Mouse (Mus musculus): Measurements from ENCODE around the gene Cul9.
A peak's percentile ranks its signal among the peaks of the same experiment; 100 is the strongest.

Gene Cul9

DNA sequence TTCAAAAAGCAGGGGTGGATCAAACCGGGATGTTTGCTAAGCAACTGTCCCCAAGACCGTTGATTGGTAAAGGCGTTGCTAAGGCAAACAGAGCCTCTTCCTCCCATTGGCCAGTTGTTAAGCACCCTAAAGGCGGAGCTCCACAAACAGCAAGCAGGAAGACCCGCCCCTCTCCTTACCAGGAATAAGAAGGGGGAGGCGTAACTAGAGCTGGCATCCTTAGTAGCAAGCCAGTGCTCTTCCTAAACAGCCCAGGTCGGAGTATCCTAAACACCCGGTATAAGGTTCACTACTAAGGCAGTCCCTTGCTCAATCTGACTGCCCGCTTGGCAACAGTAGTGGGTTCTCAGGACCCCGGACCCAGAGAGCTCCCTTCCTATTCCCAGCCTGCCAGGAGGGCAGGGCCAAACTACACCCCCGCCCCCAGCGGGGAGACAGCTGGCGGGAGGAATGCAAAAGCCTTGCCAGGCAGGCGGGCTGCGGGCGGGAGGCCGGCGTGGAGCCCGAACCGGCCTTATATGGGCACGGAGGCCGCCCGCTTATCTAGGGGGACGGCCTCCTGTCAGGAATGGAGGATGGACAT, 6.7 kb upstream of the Cul9 start:
- DNase-seq: peak; percentile 96

DNA sequence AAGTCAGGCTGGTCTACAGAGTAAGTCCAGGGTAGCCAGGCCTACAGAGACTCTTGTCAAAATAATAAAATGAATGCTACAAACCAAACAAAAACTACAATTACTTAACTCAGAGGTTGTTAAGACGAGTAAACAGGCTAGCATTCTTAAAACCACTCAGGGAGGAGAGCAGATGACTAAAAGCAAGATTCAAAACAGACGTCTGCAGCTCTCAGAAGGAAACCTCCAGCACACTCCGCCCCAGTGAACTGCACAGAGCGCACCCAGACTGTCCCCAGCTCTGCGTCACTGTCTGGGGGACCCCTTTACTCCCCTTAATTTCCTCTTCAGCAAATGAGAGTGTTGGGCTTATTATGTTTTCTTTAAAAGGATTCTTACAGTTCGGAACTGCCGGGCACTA, 6.0 kb upstream of the Cul9 start:
- DNase-seq: no peak

DNA sequence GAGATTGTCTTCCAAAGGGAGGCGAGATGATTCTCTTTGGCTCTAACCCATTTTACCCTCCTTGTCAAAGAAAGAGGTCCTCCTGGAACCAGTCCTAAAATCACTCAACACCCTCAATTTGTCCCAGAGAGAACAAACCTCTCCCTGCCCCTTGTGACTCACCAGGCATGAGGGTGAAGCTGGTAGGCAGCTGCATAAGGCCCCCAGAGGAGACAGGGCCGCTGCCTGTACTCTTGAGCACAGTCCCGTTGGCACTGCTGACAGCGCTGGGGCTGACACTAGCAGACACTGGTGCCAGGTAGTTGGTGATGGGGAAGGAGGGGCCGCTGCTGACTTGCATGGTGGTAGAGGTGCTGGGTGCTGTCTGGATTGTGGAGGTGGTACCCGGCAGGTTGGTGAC, 5.2 kb upstream of the Cul9 start:
- peak; percentile 17 for DNase-seq

DNA sequence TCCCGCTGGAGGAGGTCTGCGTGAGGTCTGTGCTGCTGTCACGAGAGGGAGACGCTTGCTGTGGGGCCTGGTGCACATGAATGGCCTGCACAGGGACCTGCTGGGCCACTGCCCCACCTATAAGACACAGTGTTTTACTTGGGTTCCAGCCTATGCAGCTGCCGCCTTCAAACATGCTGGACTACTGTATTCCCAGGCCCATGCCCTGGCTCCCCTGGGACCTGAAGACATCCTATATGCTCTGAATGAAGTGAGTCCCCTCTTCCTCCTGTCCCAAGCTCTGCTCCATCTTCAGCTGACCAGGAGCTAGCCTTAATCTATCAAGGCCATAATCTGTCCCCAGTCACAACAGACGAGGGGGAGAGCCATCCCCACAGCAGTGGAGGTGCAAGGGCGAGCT, 4.7 kb upstream of the Cul9 start:
- DNase-seq: no peak

DNA sequence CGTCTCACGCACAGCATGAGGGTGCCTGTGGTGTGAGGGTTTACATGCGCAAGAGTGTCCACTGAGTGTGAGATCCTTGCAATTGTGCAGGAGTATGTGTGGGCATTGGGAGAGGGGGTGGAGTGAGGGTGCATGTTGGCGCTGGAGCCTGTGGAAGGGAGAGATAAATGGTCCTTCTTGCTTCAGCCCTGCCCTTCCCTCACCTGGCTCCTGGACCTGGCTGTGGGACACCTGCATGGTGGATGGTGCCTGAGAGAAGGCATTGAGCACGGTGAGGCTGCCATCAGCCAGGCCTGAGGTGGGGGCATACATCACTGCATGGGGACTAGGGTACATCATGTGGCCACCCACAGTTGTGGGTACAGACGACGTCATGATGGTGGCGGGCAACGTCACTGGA, 3.5 kb upstream of the Cul9 start:
- DNase-seq: no peak

DNA sequence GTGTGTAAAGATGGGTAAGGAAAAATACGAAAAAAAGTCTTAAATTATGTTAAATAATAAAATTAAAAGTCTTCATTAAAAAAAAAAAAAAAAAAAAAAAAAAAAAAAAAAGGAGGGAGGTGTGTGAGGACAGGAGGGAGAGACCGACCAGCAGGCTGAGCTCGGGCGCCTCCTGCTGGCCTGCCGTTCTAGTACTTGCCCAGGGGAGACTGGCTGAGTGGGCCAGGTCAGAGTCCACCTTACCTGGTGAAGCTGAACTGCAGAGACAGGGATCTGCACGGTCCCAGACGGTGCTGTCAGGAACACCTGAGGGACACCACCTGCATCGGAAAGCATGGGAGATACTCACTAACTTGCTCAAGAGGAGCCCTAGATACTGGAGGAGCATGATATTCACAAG, 3.0 kb upstream of the Cul9 start:
- peak; percentile 84 for DNase-seq

DNA sequence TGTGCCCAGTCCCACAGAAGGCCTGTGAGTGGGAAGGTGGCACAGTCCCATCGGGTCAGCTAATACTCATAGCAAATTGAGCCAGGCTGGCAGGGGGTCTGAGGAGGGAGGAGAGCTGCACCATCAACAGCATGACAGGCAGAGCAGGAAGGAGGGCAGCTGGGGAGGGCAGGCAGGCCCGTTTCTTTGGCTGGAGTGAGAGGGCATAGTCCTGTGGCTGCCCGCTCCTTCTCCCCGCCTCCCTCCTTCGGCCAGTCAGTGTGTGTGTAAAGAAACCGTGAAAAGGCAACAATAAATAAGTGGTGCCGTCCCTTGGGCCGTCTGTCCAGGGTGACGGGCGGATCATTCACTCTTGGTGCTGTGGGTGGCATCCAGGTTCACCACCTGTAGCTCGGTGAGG, 2.6 kb upstream of the Cul9 start:
- DNase-seq: peak; percentile 67

DNA sequence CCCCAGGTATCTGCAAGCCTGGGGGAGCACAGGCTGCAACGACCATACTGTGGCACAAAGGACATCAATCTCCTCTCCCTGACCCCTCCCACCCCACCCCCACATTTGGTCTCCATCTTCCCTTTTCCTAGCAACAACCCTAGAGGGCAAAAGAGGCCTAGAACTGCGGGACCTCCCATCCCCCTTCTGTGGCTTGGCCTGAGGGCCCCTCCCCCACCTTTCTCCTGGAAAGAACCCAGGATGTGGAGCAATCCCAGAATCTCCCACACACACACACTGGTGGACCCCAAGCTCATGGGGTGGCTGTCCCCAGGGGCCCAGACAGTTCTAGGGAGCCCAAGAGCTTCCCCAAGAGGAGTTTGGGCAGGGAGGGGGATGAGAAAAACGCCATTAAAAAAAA, 1.7 kb upstream of the Cul9 start:
- DNase-seq: no peak

DNA sequence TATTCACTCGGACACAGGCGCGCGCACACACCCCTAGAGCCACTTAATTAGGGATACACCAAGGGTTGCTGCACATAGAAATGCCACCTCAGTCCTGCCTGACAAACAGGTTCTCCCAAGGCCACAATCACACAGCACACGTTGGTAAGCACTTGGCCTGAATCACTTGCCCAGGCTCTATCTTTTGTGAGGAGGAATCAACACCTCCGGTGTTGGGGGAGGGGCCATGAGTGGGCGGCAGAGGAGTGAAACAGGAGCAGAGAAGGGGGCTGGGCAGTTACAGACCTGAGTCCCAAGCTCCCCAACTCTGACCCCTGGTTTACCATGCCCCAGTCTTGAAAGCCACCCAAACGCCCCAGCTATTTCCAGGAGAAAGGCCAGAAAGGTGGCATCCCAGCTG, 807 bp upstream of the Cul9 start:
- peak; percentile 34 for DNase-seq

DNA sequence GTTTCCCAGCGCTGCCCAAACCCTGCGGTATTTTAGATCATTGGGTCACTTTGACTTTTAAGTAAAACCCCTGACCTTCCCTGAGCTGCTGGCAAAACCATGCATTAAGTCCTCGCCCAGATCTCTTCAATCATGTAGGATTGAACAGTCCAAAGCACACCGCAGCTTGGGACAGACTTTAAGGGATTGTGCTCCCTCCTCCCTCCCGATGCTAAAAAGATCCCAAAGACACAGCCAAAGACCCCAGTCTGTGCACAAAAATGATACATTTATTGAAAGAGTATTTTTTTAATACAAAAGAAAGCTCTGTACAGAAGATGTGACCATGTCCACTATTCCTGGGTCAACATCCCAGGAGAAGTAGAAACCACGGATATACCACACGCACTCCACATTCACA, 403 bp upstream of the Cul9 start:
- no peak for DNase-seq

DNA sequence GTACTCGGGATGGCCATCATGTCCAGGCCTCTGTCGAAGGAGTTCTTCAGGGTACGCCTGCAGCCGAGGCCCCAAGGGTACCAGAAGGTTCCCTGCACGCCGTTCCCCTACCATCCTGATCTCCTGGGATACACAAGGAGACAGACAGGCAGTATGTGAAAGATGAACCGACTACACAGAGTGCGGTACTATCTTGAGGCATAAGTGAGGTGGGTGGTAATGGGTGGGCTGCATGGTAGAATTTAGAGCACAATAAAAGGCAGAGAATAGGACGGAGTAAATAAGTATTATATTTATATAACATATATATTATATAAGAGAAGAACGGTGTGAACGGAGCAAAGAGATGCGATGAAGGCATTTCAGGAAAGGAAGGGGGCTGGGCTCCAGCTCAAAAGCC, 2.5 kb downstream of the Cul9 start:
- no peak for DNase-seq

DNA sequence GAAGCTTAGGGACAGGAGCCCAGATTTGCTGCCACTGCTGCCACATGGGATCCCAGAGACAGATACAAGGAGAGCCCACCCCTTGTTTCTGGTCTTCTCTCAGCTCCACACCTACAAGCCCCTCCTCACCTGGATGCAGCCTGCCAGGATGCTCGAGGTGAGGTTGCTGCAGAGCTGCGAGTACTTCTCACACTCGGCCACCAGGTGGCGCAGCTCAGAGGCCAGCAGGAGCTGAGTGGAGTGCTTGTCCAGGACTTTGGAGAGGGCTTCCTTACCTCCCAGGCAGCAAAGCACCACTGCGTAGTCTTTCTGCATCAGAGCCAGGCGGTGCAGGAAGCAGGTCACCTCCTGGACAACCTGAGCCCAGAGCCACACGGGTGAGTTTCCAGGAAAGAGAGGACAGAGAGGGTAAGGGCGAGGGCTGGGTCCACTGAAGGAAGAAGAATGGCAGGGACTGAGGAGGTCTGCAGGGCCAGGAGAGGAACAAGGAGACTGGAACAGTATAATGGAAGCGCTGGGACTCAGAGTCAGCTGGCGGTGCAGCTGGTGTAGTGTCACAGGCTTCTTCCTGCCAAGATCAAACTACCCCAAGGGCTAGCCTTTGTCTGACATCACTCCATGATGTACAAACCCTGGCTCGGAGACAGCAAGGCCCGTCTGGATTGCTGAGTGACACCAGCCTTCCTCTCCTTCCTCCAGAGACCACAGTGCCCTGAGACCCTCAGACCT, 20.4 kb downstream of the Cul9 start:
- peak; percentile 60 for DNase-seq

DNA sequence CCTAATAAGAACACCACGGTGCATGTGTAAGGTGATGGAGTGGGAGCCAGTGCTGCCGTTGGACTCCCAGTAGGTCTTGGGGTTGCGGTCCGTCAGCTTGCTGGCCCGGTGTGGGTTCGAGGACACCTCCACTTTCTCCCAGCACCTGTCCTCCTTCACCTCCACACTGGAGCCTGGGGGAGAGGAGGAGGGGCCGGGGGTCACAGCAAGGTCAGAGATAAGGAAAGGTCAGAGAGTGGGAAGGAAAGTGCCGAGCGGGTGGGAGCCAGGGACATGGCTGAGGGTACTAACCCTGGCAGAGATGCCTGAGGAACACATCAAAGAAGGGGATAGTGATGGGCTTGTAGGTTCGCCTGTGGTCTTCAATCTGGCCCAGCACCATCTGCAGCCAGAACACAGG, 21.1 kb downstream of the Cul9 start:
- DNase-seq: no peak

DNA sequence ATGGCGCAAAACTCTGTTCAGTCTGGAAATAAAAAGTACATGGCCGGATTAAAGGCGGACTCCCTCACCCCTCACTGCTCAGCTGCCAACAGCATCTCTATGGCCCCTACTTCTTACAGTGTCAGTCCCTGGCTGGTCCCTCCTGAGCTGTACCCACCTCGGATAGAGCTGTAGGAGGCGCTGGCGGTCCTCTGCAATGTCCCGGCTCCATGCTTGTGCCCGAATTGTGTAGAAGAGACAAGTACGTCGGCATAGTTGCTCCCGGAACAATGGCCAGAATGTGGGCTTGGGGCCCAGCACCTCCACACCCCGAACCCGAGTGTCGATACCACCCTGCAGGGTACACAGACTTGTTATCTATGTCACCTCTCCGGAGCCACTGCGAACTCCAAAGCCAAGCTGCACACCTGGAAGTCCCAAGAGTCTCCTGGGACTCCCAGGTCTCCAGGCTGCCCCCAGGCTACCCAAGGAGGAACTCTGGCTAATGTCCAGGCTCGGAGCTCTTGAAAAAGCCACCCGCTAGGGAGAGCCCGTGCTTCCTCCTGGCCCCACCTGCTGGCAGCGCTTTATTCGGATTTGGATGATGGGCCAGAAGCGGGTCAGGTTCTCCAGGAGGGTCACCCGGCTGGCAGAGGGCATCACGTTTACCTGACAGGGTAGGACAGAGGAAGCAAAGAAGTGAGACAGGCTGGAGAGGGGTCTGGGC, 24.1 kb downstream of the Cul9 start:
- no peak for DNase-seq

DNA sequence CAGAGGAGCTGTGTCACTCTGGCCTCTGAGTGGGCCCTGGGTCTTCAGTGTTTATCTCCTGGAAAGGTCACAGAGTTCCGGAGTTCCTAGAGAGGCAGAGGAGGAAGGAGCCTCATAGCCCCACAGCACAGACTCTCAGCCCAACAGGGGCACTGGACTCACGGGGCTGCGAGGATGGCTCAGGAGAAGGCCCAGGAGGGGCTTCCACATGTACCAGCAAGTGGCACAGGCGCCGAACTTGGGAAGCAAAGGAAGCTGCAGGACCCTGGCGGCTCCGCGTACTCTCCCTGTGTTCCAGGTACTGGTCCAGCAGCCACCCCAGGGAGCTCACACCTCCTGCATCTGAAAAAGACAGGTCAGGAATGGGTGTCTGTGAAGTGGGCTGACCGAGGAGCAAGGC, 25.0 kb downstream of the Cul9 start:
- no peak for DNase-seq

DNA sequence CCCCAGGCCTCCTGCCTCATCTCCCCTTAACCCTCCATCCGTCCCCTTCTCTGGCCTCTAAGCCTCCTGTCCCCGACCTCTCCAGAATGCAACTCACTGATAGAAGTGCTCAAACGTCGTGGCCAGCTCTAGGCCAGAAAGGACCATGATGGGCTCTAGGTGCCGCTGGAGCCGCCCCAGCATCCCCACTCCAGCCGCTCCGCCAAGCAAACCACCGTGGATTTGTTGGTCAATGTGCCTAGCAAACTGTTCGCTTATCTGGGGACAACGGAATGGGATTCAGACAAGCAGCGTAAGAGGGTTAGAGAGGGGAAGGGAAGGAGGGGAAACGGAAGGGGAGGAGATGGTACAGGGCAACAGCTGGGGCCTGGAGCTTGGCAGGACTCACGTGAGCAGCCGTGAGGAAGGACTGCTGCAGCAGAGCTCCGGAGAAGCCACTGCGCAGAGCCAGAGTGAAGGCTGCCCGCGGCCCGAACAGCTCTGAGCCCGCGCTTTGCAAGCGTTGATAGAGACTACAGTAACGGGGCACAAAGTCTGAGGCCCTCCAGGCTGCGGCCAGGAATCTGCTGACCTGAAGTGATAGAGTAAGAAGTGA, 25.7 kb downstream of the Cul9 start:
- DNase-seq: no peak

DNA sequence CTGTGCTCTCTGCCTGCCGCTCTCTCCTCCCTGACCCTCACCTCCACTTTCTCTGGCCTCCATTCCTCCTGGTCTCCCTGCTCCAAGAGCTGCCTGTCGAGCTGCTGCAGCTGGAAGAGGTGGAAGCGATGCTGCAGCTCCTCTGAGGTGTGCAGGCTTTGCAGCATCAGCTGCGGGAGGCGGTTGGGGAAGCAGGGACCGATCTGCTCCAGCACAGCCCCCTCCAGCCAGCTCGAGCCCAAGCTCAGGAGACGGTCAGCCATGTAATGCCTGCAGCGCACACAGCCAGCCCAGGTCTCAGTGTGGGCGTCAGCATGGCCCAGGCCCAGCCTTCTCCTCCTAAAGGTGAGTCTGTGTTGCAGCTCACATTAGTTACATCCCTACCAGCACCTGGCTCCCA, 26.2 kb downstream of the Cul9 start:
- DNase-seq: no peak

DNA sequence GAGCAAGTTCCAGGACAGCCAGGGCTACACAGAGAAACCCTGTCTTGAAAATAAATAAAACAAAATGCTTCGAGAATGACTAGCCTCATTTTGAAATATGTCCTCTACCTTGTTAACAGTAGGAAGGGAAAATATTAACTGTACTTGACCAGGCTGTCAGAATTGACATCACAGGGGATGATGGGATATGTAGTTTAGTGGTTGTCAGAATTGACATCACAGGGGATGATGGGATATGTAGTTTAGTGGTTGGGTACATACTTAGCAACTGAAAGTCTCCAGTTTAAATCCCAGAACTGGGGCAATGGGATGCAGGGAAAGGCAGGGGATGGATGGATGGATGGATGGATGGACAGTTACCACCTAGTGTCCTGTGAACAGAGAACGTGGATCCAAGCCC, 32.9 kb downstream of the Cul9 start:
- no peak for DNase-seq

DNA sequence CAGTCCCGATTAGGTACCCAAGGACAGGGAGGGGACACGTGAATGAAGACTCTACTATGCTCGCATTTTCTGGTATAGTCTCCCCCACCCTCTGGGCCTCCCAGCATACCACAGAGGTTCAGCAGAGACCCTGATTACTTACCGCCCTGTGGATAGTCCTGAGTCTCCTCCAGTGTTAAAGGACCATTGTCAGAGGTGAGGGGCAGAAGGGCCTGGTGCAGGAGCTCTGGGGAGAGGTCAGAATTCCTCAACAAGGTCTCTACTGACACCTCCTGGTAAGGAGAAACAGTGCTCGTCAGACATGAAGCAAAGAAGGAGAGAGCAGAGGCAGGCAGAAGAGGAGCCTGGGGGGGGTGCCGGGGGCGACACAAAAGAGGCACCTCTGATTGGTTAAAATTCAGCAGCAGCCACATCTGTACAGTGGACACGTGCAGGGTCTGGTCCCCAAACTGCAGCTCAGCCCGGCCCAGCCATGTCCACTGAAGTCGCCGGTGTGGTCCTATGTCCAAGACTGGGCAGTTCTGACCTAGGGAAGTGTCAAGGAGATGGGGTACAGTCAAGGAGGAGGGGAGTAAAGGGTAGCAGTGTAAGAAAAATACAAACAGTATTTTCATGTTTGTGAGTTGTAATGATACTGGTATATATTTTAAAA, 35.0 kb downstream of the Cul9 start:
- DNase-seq: no peak

DNA sequence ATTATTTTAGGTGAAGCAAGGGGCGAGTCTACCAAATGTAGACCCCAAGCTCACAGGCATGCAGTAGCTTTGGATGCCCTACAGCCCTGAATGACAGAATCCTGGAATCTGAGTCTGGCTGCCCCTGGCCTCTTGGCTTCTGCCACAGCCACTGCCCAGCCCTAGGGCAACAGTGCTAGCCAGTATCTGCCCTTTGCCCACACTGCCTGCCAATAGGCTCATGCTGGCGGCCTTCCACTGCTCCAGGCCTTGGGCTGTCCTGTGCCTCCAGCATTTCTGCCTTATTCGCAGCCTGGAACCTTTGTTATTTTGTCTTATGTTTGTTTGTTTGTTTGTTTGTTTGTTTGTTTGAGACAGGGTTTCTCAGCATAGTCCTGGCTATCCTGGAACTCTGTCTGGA, 40.6 kb downstream of the Cul9 start:
- peak; percentile 84 for DNase-seq

DNA sequence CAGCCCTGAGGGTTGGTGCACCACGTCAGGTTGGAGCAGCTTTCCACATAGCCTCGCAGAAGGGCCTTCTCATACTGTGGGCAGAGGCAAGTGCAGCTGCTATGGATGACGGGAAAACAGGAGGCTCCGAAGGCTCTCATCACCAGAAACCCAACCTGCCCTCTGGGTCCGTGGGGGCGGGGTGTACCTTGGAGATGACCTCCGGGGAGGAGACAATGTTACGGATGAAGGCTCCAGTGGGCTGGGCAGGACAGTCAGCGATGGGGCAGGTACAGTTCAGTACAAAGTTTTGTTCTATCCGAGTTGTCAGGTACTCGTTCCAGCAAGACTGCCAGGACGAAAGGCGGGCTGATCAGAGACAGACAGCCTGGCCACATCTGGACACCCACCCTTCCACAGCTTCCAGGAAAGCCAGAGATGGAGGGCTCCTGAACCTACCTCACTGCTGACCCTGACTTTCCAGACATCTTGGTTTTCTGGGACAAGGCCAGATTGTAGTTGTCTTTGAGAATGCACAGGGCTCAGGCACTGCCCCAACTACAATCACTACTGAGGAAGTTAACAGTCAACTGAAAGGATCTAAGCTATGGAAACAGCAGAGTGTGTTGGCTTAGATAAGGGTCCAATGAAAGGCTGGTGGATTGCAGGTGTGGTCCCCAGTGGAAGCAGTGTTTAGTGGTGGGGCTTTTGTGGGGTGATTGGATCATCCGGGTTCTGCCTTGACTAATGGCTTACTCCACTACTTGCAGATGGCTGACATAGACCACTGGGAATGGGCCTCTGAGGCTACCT, 42.1 kb downstream of the Cul9 start:
- DNase-seq: peak; percentile 92

DNA sequence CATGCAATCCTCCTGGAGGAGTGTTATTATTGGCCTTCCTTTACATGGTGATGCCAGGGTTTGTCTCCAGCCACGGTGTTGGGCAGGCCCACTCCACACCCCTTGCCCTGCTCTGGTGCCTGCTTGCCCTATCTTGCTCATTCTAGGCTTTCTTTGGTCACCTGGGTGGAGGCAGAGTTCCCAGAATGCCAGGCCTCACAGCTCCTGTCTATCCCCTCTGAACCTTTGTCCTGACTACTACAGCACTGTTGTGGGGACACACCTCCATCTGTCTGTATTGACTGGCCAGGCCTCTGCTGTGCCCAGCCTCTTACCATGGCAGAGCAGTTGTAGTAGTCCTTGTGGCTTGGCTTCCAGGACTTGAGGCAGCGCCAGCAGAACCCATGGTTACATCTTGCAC, 43.4 kb downstream of the Cul9 start:
- DNase-seq: peak; percentile 23

DNA sequence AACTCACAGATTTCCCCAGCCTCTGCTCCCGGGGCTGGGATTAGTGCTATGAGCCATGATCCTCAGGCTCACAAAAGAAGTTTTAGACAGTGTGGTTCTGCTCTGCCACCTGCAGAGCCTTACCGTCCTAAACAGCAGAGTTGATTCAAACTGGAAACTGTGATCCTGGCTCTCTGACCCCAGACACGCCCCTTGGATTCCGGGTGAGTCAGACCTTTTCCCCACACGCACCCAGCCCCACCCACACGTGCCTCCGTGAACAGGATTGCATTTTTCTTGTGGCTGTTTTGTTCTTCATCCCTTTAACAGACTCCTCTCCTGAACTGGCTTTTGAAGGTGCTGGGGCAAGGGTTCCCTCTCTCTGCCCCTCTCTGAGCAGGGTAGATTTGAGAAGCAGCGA, 48.2 kb downstream of the Cul9 start:
- peak; percentile 28 for DNase-seq

Data from kidney, adult 11 months (tissue).